Mouse (Mus musculus): Measurements from ENCODE around the gene Sgcd.

Gene Sgcd

DNA sequence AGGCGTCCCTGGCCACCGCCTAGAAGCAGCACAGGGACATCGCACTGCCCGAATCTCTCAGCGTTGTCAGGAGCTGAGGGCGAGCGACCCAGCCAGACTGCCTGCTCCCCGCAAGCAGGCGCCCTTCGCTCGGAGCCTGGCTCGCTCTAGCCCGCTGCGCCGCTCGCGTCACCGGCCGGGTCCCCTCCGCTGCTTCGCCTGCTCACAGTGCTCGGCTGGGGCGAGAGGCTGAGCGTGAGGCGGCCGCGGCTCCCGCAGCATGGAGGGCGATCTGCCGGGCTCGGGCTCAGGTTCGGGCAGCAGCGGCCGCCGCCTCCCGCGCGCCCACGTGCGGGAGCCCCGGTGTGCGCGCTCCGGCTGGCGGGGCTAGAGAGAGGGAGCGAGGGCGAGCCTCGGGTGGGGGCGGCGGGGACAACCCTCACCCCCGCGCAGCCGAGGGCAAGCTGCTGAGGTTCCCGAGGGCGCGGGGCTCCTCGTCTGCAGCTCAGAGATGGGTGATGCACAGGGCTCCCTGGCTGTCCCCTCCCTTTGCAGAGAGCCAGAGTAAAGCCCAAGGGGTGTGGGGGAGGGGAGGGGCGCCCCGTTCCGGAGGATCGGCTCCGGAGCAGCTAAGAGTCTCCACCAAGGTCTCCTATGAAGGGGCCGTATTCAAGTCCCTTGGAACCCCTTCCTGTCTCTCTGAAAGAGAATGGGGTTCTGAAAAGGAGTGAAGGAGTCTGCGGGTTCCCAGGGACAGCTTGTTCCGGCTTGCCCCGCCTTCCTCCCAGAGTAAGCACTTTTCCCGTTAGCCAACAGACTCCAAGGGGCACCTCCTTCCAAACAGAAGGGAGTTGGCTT, at the start of gene Sgcd:
Gene Sgcd, minus strand, starts transcription at position 273 of the 837 bp plus-strand sequence.
- CTCF ChIA-PET = interaction anchor here in 1 of 4 experiments (0.9 kb wide), 1 partner anchor 9 kb away, joined by 3 read pairs; no protein-coding TSS in a partner anchor
- POLR2A ChIA-PET = interaction anchor here in 2 of 4 experiments (0.6 to 1.2 kb wide), 2 partner anchors 29 to 1776 kb away, joined by 3 to 4 read pairs; no protein-coding TSS in a partner anchor

DNA sequence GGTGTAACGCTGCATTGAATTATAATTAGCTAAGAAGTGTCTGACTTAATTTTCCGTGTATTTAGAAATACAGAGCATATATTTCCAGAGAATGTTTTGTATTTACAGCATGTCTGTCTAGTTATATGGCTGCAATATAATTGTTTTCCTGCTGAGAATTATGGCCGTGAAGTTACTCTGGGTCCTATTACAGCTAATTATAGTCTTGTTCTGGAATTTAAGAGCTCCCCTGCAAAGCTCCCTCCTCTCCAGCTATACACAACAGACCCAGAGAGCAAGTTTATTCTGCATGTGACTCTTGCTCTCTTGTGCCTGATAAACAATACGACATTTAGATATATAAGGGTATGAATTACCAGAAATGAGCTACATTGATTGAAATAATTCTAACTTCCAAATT, 49.3 kb upstream of the Sgcd start:
- POLR2A ChIA-PET = no interaction called here

DNA sequence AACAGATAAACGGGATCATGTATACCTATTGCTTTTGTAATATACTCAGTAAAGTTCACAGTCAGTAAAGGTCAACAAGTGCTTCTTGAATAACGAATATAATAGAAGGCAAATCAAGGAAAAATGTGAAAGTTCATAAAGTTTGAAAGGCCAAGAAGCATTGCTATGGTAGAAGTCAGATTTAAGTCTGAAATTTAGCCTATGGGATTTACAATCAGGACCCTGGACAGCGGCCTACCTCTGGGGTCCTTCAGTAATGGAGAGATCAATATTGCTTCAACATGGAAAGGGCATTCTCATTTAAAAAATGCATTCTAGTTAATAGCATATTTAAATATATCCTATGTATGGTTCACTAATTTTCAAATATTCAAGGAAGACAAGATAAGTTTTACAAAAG, 24.1 kb upstream of the Sgcd start:
- ChIA-PET POLR2A (no interaction called here), CTCF (no interaction called here)

More for the DNA sequence above, 49.3 kb upstream of the Sgcd start:
- CTCF ChIA-PET = no interaction called here

DNA sequence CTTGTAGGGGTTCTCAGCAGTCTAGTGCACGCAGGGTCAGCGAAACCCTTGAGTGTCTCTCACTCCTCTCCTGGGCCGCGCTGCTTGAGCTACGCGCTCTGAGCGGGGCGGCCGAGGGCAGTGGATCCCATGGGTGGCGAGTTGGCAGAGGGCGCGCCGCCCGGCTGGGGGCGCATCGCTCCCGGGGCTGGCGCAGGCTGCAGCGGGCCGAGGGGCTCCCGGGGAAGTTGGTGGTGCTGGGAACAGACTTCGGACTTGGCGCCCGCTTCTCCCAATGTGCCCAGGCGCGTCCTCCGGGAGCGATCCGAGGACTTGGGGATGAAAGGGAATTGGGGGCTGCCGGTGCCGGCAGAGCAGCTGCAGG, 454 bp downstream of the Sgcd start:
- ChIA-PET POLR2A (interaction anchor here in 2 of 4 experiments (0.6 to 1.2 kb wide), 2 partner anchors 28 to 1776 kb away, joined by 3 to 4 read pairs; no protein-coding TSS in a partner anchor), CTCF (no interaction called here)

DNA sequence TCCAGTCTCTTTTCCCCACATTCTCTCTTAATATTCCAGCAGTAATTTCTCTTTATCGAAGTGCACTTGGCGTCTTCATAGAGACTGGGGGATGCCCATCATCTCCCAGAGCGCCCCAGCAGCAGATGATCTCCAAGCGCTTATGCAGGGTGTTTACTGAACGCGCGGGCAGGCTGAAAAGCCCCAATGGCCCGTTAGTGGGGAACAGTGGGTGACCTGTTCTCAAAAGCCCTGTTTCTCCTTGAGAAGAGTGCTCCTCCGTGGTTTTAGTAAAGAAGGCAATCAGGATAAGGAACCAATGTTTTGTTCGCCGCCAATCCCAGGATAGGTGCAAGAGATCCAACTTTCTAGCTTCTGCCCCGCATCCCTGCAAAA, 889 bp downstream of the Sgcd start:
- ChIA-PET CTCF (no interaction called here), POLR2A (interaction anchor here in 1 of 4 experiments (1.2 kb wide), 1 partner anchor 28 kb away, joined by 3 read pairs; no protein-coding TSS in a partner anchor)

DNA sequence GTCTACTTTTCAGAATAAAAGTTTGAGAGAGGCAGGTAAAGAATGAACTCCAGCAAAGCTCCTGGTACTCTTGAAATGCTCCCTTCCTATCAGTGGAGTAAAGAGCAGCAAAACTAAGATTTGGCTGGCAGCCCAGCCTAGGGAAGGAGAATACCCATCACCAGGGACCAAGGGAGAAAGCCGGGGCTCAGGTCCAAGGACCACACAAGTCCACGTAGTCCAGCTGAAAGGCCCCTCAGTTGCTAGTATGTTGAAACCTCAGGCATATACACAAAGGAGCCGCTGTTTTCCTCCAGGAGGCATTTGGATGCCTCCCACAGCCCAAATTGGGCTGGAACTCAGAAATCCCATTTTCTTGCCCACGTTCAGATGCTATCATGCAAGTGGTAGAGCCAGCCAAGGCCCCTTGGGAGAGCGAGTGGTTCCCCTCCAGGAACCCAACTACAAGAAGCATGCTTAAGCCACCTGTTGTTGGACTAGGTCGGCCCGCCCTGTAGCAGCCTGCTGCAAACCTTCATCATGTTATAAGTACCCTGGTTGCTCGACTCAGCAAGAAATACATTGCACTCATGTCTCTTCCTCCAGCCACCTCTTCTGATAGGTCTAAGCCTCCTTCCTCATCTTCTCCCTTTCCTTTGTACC, 1.4 kb downstream of the Sgcd start:
- ChIA-PET POLR2A (no interaction called here), CTCF (no interaction called here)

DNA sequence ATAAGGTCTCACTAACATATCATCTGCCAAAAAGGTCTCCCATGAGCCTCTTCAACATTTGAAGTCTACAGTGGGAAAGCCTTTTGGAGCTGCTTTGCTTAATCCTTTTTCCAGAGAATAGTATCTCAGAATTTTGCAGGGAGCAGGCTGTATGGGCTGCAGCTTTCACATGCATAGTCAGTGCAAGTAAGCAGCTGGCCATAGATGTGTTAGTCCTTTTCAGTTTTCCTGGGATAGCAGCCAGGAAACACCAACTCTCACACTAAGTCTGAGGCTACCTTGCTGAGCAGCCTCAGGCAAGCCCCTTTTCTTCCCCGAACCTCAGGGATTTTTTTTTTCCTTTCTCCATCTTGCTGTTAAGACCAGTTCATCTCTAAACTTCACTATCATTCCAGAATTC, 6.6 kb downstream of the Sgcd start:
- POLR2A ChIA-PET = no interaction called here
- CTCF ChIA-PET = no interaction called here

DNA sequence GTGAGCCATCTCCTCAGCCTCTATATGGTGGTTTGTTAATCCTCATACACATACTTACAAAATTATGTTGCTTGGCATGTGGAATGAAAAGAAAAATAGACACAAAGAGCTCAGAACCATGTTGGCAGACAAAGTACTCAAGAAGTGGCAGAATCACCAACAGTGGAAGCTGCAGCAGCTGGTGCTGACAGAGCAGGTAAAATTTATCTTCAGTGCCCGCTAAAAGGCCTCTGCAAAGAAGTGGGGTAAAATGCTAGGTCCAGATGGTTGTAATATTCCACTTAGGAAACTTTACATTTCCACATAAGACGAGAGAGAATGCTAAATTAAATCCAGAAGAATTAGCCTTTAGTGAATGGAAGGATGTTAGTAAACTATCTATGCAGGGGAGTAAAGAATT, 7.7 kb downstream of the Sgcd start:
- CTCF ChIA-PET = no interaction called here
- POLR2A ChIA-PET = no interaction called here

DNA sequence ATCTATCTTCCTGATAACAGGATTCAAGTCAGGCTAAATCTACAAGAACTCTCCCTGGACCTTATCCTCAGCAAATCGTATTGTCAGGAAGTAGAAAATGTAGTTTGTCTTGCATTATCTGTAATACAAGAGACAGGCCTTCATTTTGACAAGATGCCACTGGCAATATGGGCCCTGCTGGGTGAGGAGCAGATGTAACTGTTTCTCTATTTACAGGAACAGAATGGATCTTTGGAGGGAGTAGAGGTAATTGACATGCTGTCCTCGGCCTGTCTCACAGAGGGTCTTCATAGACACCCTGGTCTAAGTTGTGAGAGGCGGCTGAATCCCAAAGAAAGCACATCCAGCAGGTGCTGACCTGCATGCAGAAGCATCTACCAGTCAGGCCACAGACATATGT, 35.5 kb downstream of the Sgcd start:
- ChIA-PET POLR2A (no interaction called here), CTCF (no interaction called here)

DNA sequence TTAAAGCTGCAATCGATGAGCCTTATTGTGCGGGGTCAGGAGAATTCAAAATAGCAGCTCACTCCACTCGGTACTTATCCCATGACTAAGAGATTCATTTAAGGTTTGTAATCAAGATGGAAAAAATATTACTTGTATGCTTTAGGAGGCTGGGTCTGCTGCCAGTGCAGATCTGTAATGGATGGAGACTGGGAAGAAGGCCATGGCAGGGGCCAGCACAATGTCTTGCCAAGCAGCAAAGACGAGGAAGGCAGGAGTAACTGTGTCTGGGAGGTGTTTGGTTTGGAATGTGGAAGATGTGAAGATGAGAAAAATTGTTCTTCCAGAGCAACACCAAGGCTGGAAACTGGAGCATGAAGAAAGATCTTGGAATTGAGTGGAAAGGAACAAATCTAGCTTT, 36.4 kb downstream of the Sgcd start:
- POLR2A ChIA-PET = interaction anchor here in 1 of 4 experiments (0.8 kb wide), 1 partner anchor 8 kb away, joined by 4 read pairs; no protein-coding TSS in a partner anchor
- CTCF ChIA-PET = no interaction called here

DNA sequence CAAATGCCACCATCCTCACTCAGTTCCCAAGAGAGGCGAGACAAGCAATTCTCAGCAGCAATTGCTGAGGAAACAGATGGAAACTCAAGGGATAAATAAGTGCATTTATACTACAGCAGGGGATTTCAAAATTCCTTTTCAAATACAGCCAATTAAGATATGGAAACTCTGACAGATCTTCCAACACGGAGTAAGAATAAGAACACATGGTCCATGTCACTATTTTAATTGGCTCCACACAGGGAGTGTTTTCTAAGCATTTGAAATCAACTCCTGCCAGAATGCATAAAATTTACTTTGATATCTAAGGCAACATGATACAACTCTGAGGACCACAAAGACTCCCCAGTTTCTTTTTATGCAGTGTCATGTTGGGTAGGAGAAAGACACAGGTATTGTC, 49.0 kb downstream of the Sgcd start:
- POLR2A ChIA-PET = no interaction called here
- CTCF ChIA-PET = no interaction called here

DNA sequence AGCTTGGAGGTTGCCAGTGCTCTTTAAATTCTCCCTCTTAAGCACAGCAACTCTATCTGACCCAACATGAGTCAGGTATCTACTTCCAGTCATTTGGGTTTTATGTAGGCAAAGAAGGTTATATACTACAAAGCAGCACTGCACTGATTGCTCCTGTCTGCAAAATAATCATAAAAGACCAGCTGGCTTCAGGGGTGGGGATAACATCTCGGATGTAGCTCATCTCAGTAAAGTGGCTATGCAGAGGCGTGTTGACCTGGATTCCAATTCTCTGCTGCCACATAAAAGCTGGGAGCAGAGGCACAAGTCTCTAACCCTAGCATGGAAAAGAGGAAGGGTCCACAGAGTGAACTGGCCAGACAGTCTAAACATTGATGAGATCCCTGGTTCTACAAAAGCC, 71.2 kb downstream of the Sgcd start:
- ChIA-PET CTCF (interaction anchor here in 1 of 4 experiments (0.8 kb wide), 1 partner anchor 11 kb away, joined by 3 read pairs; no protein-coding TSS in a partner anchor), POLR2A (no interaction called here)

DNA sequence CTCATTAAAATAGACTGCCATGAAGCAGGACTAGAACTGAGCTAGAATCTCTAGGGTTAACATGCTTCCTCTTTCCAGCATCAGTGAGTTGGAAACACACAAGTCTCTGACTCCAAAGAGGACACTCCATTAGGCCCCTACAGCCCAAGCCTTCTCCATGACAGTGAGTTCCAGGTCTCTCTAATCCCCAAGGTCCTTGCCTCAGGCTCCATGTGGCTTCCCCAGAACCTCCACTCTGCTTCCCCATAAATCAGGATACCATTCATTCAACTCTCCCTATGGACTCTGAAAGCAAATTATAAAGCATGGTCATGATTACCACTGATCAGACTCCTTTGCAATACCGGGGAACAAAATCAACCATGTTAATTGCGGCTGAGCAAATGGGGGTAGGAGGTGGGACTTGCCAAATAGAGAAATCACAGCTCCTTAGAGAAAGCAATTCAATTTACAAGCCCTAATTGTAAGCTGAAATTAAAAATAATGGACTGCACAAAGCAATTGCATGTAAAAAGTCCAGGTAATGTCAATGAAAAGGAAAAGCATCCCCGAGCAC, 97.1 kb downstream of the Sgcd start:
- POLR2A ChIA-PET = no interaction called here

DNA sequence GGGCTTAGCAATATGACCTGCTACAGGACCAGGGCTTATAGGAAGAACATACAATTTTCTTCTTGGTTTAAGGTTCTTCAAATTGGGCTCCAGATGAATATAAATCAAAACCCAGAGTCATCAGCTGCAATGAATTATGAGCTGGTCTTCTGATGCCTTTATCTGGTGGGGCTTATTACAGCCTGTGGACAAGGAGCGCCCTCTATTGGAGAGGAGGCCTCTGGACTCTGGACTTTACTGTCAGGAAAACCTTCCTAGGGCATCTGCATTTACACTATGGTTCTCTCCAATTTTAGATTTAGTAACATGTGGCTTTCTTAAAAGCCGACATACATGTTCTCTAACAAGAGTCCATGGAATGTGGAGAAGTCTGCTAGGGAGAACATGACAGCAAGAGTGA, 98.5 kb downstream of the Sgcd start:
- ChIA-PET CTCF (interaction anchor here in 1 of 4 experiments (0.9 kb wide), 1 partner anchor 17 kb away, joined by 3 read pairs; no protein-coding TSS in a partner anchor), POLR2A (no interaction called here)

More for the DNA sequence above, 97.1 kb downstream of the Sgcd start:
- CTCF ChIA-PET = interaction anchor here in 1 of 4 experiments (0.6 kb wide), 1 partner anchor 136 kb away, joined by 3 read pairs; no protein-coding TSS in a partner anchor

DNA sequence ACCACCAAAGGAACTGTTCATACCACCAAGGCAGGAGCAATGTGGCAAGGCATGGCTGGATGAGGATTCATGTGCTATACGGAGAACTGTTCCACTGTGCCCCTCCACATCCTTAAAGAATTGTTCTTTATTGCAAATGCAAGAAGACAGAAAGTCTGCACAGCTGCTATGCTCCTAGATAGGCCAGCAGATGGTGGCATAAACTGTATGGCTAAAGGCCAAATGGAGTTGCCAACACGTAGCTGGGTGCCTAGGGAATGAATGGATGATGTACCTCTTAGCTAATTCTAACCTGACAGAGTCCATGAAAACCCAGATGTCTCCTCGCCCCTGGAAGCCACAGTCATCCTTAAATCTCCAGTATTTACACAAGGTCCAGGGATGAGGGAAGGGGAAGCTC, 103.5 kb downstream of the Sgcd start:
- ChIA-PET CTCF (no interaction called here), POLR2A (no interaction called here)

DNA sequence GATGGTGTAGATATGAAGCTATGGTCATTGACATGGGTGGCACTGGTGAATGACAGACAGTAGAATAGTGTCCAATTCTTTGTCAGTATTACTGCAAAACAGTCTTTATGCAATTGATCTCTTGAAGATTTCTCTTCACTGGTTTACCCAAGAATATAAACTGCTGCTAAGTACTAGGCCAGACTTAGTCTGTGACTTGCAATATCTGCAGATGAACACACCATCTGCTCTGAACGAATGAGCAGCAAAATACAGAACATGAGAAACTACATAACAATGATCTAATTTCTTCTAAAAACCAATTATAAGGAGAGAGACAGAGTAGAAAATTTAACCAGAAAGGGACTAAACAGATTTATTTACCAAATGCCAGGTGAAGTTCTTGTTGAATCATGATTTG, 105.2 kb downstream of the Sgcd start:
- POLR2A ChIA-PET = interaction anchor here in 1 of 4 experiments (0.6 kb wide), 1 partner anchor 145 kb away, joined by 3 read pairs; no protein-coding TSS in a partner anchor
- CTCF ChIA-PET = no interaction called here

DNA sequence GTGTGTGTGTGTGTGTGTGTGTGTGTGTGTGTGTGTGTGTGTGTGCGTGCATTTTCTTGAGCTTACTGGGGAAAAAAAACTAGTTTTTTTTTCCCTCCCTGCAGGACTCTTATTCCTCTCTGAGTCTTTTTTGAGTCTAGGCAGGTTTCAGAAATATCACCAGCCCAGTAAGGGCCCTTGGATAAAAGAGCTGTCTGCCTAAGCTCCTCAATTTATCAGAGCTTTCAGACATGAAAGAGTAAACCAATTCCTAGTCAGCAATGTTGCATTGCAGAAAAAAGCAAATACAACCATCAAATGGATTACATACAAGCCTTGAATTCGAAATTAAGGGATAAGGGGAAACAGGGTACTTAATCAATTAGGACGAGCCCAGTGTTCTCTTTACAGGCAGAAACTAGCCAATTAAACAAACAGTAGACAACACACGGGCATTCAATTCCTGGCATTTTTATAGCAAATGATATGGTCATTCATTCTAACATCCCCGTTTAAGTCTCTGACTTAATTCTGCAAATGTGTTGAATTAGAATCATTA, 112.1 kb downstream of the Sgcd start:
- POLR2A ChIA-PET = no interaction called here
- CTCF ChIA-PET = no interaction called here

DNA sequence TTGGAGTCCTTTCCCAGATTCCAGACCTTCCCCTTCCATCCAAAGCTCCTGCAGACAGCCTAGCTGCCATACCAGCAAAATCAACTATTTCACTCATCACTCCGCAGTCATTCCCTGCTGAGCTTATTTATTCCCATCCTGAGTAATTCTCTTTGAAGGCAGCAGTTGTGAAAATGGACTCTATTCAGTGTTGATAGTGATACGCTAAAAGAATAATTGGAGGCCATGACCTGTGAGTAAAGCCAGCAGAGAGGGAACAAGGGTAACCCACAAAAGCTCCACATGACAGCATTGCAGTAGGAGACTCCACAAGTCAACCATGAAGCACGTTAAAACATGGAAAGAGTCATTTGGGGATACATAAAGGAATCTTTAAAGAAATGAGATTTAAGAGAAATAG, 142.9 kb downstream of the Sgcd start:
- ChIA-PET CTCF (no interaction called here), POLR2A (no interaction called here)

DNA sequence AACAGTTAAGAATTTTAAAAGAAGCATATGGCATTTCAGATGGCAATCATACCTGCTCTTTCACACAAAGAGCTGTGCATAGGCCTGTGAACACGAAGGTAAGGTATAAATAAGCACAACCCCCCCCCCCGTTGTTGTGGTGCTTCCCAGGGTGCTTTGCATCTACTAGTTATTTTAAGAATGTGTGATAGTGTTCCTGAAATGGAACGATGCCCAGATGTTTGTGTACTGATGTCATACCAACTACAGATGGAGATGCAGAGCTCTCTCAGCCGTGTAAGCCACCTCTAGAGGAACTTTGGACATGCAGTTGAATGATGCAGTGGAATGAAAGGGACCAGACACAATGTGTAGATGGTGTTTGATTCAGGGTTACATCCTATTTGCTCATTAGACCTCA, 155.5 kb downstream of the Sgcd start:
- ChIA-PET POLR2A (no interaction called here), CTCF (no interaction called here)

DNA sequence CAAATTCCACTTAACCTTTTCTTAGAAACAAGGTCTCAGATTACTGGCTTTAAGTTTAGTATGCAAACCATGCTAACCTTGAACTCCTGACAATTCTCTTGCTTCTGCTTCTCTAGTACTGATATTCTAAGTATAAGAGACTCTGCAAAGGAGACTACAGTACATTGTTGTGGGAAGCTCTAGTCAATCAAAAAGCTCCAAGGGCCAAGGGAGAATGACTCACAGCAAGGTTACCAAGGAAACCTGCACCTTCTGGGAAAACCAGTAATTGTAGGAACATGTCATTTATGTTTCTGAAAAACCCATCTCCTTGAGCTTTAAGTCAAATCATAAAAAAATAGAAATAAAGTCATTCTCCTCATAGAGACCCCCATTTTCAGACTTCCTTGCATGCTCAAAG, 178.5 kb downstream of the Sgcd start:
- POLR2A ChIA-PET = no interaction called here
- CTCF ChIA-PET = no interaction called here

All from embryonic stem cell, embryonic (primary cell).